Mouse (Mus musculus) urinary bladder, postnatal 14 days (tissue): Measurements from ENCODE around the gene Pnpla3.
A peak's percentile ranks its signal among the peaks of the same experiment; 100 is the strongest.

Source experiments
- DNase-seq: peaks from one replicate; pipeline ENCODE4 v3.0.0; 2021; ENCODE audit warnings: low spot score

The Pnpla3 gene

GRCm38 (mm10) chr15:84178733-84179132 lies 11.1 kb downstream of the Pnpla3 start:
- DNase-seq, result no peak

- DNase-seq, result no peak
Observed at GRCm38 (mm10) chr15:84182000-84182399, 14.4 kb downstream of the Pnpla3 start.

- DNase-seq, result no peak
Observed at GRCm38 (mm10) chr15:84183967-84184366, 16.3 kb downstream of the Pnpla3 start.

- no peak for DNase-seq
Observed at GRCm38 (mm10) chr15:84186196-84186595, 18.6 kb downstream of the Pnpla3 start.

GRCm38 (mm10) chr15:84188887-84189530 lies 21.4 kb downstream of the Pnpla3 start:
- no peak for DNase-seq

- DNase-seq, result no peak
Observed at GRCm38 (mm10) chr15:84189881-84190280, 22.2 kb downstream of the Pnpla3 start.

- DNase-seq, result no peak
Observed at GRCm38 (mm10) chr15:84191724-84192057, 24.1 kb downstream of the Pnpla3 start.

GRCm38 (mm10) chr15:84192058-84192791 lies 24.6 kb downstream of the Pnpla3 start, which contains the start of gene Samm50:
TSS of gene Samm50 (plus strand) at chr15:84192241.
- DNase-seq, result peak; percentile 90

GRCm38 (mm10) chr15:84196486-84197165 lies 29.0 kb downstream of the Pnpla3 start:
- DNase-seq, result no peak

GRCm38 (mm10) chr15:84207327-84207726 lies 39.7 kb downstream of the Pnpla3 start:
- no peak for DNase-seq

GRCm38 (mm10) chr15:84209517-84210412 lies 42.1 kb downstream of the Pnpla3 start:
- DNase-seq, result no peak

GRCm38 (mm10) chr15:84210461-84210860 lies 42.8 kb downstream of the Pnpla3 start:
- no peak for DNase-seq

- DNase-seq, result no peak
Observed at GRCm38 (mm10) chr15:84210941-84211340, 43.3 kb downstream of the Pnpla3 start.

GRCm38 (mm10) chr15:84211564-84211963 lies 43.9 kb downstream of the Pnpla3 start:
- no peak for DNase-seq

- peak; percentile 82 for DNase-seq
Observed at GRCm38 (mm10) chr15:84212031-84212755, 44.6 kb downstream of the Pnpla3 start.

GRCm38 (mm10) chr15:84212756-84213105 lies 45.1 kb downstream of the Pnpla3 start:
- DNase-seq, result no peak

GRCm38 (mm10) chr15:84213162-84213739 lies 45.6 kb downstream of the Pnpla3 start:
- no peak for DNase-seq

GRCm38 (mm10) chr15:84214476-84214875 lies 46.8 kb downstream of the Pnpla3 start:
- DNase-seq, result no peak

GRCm38 (mm10) chr15:84215273-84215672 lies 47.6 kb downstream of the Pnpla3 start:
- DNase-seq, result no peak

- DNase-seq, result no peak
Observed at GRCm38 (mm10) chr15:84216026-84216425, 48.4 kb downstream of the Pnpla3 start.

- DNase-seq, result no peak
Observed at GRCm38 (mm10) chr15:84216461-84217084, 48.9 kb downstream of the Pnpla3 start.
